Mouse (Mus musculus) megakaryocyte, embryonic 14.5 days (primary cell): ENCODE measurements around the gene Mta2. TPM values are rescaled to one million over a fixed set of nuclear protein-coding genes. Genes with fewer than 3 reads are reported as not detected.

Experiments
- H3K27me3 ChIP-seq: replicated peaks from 2 replicates; pipeline ENCODE3; 2012; ENCODE audit warnings: inconsistent platforms
- H3K36me3 ChIP-seq: replicated peaks from 2 replicates; pipeline ENCODE3; 2012; ENCODE audit warnings: low read length, inconsistent platforms, mixed read lengths
- H3K4me1 ChIP-seq: 2 replicates; pipeline ENCODE4 v1.6.1; 2012; ENCODE audit warnings: inconsistent platforms
- H3K4me3 ChIP-seq: replicated peaks from 2 replicates; pipeline ENCODE3; 2012; ENCODE audit warnings: moderate library complexity, mild to moderate bottlenecking, inconsistent platforms
- H3K9me3 ChIP-seq: 2 replicates; pipeline ENCODE4 v1.6.1; 2012; ENCODE audit warnings: inconsistent platforms
- FLI1 ChIP-seq: IDR thresholded peaks from 2 replicates; pipeline ENCODE4 v1.6.1; 2012; ENCODE audit warnings: low read length, inconsistent platforms, mixed read lengths
- GATA1 ChIP-seq: IDR thresholded peaks from 3 replicates; pipeline ENCODE4 v1.6.1; 2012; ENCODE audit warnings: mixed read lengths, low read length, inconsistent platforms, borderline replicate concordance
- polyA plus RNA-seq: library from polyadenylated mRNA; stranded (reverse); fragments of >175 nt; gene quantifications from 2 replicates; pipeline ENCODE4 v1.2.3, GENCODE M21; 2012; ENCODE audit warnings: low replicate concordance; ENCODE audit not compliant: insufficient read depth

The Mta2 gene
- polyA plus RNA-seq, 1 experiment: 27.3 TPM

DNA sequence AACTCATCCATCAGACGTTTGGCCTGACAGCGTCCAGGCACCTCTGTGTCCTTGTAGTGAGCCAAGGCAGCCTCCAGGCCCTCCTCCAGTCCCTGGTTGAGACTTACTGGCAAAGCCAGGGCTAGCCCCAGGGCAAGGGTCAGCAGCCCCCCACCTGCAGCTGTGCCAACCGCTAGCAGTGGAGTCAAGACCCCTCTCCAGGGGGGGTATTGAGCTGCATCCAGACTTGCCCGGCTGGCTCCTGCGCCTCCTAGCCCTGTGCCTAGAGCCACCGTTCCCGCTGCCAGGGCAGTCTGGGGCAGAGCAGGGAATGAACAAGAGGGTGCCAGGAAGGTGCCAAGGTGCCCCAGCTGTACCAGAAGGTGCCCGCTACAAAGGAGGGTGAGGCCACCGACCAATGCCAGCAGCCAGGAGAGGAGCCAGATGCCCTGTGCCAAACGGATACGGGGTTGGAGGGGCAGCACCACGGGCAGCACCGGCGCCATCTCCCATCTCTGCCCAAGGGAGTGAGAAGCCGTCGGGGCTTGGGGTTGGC is 12.9 kb upstream of the Mta2 start:
- H3K36me3 ChIP-seq: peaks cover 73% of the 10 kb centered on the region

DNA sequence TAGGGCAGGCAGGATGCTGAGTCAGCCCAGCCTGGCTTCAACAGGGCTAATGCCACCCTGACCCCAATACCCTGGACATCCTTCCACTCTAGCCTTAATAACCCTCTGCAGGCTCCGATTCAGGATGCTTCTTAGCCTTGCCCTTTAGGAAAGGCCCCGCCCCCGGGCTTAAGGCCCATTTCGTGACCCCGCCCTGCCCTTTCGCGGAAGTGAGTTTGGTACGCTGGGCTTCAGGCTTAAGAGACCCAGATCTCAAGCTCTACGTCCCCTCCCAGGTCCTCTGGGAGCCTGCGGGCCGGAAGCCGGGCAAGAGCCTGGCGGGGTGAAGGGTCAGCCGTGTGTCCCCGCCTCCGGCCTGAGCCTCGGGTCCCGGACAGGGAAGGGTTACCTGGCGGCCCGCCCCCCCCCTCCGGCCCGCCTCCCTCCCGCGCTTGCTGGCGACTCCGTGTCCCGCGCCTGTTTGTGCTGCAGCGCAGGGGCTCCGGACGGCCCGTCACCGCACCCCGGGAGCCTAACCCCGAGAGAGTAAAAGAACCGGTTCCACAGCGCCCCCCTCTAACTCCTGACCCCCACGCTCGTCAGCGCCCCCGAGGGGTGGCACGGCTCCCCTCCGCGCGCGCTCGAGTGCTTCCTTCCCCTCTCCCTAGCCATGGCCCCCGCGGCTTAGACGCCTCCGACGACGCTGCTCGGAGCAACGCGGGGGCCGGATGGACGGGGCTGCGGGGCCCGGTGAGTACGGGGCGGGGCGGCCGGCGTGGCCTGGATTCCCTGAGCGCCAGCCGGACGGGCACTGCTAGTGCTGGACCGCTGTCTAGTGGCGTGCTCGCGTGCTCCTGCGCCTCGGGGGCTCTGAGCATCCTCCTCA is 12.2 kb upstream of the Mta2 start, which contains the start of the genes Rom1 and Eml3:
Gene Rom1 (minus strand): TSS at position 133 of the 865 bp plus-strand sequence.
Gene Eml3 (plus strand): TSS at position 329 of the 865 bp plus-strand sequence.
- H3K4me1 ChIP-seq: peaks cover 45% of the 10 kb centered on the region
- H3K4me3 ChIP-seq: peak within 1 kb of the TSS; percentile 97
- H3K27me3 ChIP-seq: no peaks in the 10 kb centered on the region
- TF ChIP-seq GATA1 (no peak), FLI1 (no peak)
- H3K9me3 ChIP-seq: no peaks in the 10 kb centered on the region
- peaks cover 75% of the 10 kb centered on the region for H3K36me3 ChIP-seq

More for the DNA sequence above, 12.9 kb upstream of the Mta2 start:
- Histone ChIP-seq H3K4me3 (peak overlapping the region; percentile 97), H3K9me3 (no peaks in the 10 kb centered on the region), H3K4me1 (peaks cover 47% of the 10 kb centered on the region), H3K27me3 (no peaks in the 10 kb centered on the region)
- TF ChIP-seq GATA1: no peak
- no peak for TF ChIP-seq FLI1

DNA sequence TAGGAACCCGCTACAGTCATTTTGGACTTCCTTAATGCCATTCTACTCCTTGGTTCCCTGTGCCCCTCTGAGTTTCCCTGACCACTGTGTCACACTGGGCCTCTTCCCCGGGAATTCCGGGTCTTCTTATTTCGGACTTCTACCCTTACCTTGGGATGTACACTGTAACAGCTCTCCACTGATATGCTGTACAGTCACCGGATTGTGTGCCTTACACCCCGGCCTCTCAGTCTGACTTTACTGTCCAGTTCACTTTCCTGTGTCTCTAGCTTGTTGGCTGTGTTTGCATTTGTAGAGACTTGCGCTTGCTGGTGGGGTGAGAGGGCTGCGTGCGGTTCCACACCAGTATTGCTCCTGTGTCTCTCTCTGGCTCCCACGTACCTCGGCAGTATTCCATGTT is 11.6 kb upstream of the Mta2 start:
- H3K27me3 ChIP-seq: no peaks in the 10 kb centered on the region
- no peak for TF ChIP-seq FLI1
- TF ChIP-seq GATA1: no peak
- H3K9me3 ChIP-seq: no peaks in the 10 kb centered on the region
- H3K36me3 ChIP-seq: peaks cover 79% of the 10 kb centered on the region
- peaks cover 45% of the 10 kb centered on the region for H3K4me1 ChIP-seq
- peak overlapping the region; percentile 97 for H3K4me3 ChIP-seq

DNA sequence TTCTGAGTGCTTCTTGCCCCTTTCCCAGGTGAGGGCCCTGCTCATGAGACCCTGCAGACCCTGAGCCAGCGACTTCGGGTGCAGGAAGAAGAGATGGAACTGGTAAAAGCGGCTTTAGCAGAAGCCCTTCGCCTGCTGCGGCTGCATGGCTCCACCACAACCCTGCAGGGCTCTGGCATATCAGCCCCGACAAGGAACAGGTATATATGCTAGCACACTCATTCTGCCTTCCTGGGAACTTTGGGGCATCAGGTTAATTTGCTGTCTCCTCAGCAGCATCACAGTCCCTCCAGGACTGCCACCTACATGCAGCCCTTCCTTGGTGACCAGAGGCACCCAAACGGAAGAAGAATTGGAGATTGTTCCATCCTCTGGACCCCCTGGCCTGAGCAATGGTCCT is 10.9 kb upstream of the Mta2 start:
- Histone ChIP-seq H3K4me1 (peaks cover 42% of the 10 kb centered on the region), H3K4me3 (peak overlapping the region; percentile 97), H3K27me3 (no peaks in the 10 kb centered on the region), H3K9me3 (no peaks in the 10 kb centered on the region), H3K36me3 (peaks cover 79% of the 10 kb centered on the region)
- TF ChIP-seq GATA1 (no peak), FLI1 (no peak)

DNA sequence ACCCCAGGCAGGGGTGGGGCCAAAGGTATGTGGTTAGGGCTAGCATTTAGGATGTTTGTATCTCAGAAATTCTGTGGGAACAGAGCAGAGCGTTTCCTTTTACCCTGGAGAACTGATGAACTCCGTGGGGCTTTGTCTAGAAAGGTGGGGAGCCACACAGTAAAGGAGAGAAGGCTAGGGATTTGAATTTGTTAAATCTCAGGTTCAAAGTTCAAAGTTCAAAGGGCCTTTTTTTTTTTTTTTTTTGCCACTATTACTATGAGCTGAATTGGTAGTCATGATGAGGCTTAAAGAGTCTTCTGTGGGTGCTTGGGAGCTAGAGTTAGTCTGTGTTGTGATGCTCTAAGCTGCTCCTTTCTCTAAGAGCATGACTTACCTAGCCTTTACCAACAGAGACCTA is 4.9 kb upstream of the Mta2 start:
- Histone ChIP-seq H3K9me3 (no peaks in the 10 kb centered on the region), H3K4me1 (peaks cover 37% of the 10 kb centered on the region)

DNA sequence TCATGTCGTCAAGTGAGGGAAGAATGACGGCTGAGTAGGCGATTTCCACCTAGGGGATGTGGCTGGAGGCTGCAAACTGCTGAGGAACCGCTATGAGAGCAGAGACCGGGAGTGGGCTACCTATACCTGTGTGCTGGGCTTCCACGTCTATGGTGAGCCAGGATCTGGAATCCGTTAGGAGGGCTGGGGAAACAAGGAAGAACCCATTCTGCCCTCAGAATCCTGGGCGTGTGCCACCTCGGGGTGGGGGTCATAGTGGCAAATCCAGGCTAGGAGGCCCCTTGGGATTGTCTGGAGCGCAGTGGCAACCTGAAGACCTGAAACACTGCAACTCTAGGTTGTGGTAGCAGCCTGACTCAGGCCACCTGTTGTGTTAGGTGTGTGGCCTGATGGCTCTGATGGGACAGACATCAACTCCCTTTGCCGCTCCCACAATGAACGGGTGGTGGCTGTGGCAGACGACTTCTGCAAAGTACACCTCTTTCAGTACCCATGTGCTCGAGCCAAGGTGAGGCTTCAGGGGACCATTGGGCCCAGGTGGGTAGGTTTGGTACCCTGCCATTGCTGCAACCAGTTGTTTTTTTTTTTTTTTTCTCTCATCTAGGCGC is 1.0 kb upstream of the Mta2 start:
- TF ChIP-seq GATA1 (no peak), FLI1 (no peak)
- Histone ChIP-seq H3K27me3 (no peaks in the 10 kb centered on the region), H3K4me1 (peaks cover 58% of the 10 kb centered on the region), H3K9me3 (no peaks in the 10 kb centered on the region), H3K36me3 (peaks cover 75% of the 10 kb centered on the region), H3K4me3 (peak overlapping the region; percentile 99)

More for the DNA sequence above, 4.9 kb upstream of the Mta2 start:
- Histone ChIP-seq H3K27me3 (no peaks in the 10 kb centered on the region), H3K36me3 (peaks cover 87% of the 10 kb centered on the region), H3K4me3 (no peak overlapping the region)
- TF ChIP-seq FLI1 (no peak), GATA1 (no peak)

DNA sequence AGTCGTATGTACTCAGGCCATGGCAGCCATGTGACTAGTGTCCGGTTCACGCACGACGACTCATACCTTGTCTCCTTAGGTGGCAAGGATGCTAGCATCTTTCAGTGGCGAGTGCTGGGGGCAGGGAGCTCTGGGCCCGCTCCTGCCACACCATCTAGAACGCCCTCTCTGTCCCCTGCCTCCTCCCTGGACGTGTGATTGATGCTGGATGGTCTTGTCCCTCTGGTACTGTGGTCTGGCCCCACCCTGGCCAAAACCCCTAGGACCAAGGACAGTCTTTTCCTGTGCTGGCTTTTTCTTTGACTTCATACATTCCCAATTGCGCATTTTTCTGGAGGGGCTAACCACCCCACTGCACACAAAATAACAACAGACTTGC is 550 bp upstream of the Mta2 start:
- Histone ChIP-seq H3K27me3 (no peaks in the 10 kb centered on the region), H3K4me3 (peak overlapping the region; percentile 99), H3K36me3 (peaks cover 75% of the 10 kb centered on the region), H3K4me1 (peaks cover 63% of the 10 kb centered on the region), H3K9me3 (no peaks in the 10 kb centered on the region)
- TF ChIP-seq FLI1: no peak
- TF ChIP-seq GATA1: no peak

DNA sequence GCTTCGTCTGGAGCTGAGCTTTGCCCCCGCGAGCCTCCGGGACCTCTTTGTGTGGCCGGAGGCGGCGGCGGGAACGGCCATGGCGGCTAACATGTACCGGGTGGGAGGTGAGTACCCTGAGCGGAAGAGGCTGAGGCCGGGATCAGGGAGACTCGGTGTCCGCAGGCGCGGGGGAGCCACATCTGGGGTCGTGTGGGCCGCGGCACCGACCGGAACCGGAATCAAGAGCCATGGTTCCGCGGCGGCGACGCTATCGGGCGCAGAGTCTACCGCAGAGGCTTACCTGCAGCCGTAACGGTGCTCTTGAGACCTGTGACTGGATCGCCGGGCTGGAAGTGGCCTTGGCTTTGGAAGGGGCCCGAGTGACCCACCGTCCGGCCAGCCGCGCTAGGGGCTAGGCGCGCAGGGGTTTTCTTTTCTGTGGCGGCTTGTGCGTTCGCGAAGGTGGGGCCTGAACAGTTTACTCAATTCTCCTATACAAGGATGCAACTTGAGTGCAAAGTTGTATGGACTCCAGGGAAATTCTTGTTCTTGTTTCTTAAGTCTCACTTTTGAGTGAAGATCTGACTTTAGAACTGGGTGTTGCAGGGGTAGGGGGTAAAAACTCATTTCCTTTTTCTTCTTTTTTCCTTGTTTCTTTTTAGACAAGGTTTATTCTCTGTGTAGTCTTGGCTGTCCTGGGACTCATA is 745 bp downstream of the Mta2 start:
- H3K4me1 ChIP-seq: peaks cover 63% of the 10 kb centered on the region
- peaks cover 74% of the 10 kb centered on the region for H3K36me3 ChIP-seq
- H3K9me3 ChIP-seq: no peaks in the 10 kb centered on the region
- peak overlapping the region; percentile 99 for H3K4me3 ChIP-seq
- TF ChIP-seq FLI1: no peak
- no peak for TF ChIP-seq GATA1
- no peaks in the 10 kb centered on the region for H3K27me3 ChIP-seq

DNA sequence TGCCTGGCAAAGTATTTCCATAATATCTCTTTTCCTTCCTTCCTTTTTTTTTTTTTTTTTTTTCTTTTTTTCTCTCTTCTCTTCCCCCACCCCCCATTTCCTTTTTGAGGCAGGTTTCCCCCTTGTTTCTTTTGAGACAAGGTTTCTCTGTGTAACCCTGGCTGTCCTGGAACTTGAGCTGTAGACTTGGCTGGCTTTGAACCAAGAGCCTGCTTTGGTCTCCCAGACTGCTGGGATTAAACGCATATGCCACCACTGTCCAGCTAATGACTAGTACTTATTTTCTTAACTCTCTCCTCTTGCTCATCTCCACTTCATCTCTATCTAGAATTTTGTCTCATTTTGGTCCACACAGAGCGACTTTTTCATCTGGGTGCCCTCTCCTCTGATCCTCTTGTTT is 1.4 kb downstream of the Mta2 start:
- H3K36me3 ChIP-seq: peaks cover 75% of the 10 kb centered on the region
- no peaks in the 10 kb centered on the region for H3K9me3 ChIP-seq
- peak overlapping the region; percentile 99 for H3K4me3 ChIP-seq
- peaks cover 61% of the 10 kb centered on the region for H3K4me1 ChIP-seq
- TF ChIP-seq GATA1 (no peak), FLI1 (no peak)
- no peaks in the 10 kb centered on the region for H3K27me3 ChIP-seq
